Mouse (Mus musculus) naive thymus-derived CD4-positive, alpha-beta T cell, adult 2 months (primary cell): Measurements from ENCODE around the gene Jazf1.

ENCODE experiments used
- DNase-seq: peaks from one replicate; pipeline ENCODE4 v3.0.0-alpha.2; 2011; ENCODE audit warnings: low read depth

Jazf1 gene

DNA sequence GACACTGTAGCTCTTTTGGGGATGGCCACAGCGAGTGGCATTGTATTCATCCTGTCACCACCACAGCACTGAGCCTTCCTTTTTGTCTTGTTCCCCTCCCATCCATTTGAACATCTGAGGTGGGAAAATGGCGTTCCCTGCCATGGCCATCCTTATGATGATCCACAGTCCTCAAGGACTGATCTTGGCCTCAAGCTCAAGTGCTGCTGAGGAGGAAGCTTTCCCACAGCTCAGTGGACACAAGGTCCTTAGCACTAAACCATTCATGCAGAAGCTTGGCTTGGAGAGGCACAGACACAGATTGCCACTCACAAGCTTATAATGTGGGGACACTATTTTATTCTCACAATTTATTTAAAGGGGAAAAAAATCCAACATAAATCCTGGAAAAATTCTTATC lies 58.1 kb downstream of the Jazf1 start:
- no peak for DNase-seq

DNA sequence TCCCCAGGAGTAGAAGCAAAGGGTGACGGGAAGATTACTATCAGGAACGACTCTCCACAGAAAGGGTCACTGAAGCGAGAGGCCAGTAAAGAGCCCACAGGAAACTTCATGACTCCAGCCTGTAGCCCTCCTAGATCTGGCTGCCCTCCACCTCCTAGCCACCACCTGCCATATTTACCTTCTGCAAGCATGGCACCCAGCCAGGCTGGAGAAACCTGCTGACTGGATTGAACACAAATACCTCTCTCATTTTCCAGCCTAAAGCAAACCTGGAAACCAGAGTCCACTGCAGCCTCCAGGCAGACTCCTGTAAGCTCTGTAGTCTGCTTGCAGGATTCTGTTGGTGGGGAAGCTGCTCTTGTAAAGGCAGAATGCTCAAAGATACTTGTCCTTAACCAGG lies 62.4 kb downstream of the Jazf1 start:
- DNase-seq: no peak

- no peak for DNase-seq
These were observed 62.9 kb downstream of the Jazf1 start for GRCm38 (mm10) chr6:53005544-53005943.

DNA sequence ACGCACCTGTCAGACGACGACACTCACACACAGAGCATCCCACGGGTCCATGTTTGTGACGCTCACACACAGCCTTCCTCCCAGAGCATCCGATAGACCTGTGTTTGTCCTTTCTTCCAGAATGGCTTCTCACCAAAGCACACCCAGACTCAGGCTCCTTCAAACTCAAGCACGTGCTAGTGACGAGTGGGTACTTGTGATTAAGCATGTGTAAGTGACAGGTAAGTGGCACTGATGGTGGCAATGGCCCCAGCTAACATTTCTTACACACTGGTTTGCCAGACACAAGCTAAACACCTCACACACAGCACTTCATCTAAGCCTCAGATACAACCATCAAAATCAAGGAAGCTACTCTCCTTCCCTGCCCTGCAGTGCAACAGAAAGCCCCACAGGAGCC lies 77.6 kb downstream of the Jazf1 start:
- no peak for DNase-seq

DNA sequence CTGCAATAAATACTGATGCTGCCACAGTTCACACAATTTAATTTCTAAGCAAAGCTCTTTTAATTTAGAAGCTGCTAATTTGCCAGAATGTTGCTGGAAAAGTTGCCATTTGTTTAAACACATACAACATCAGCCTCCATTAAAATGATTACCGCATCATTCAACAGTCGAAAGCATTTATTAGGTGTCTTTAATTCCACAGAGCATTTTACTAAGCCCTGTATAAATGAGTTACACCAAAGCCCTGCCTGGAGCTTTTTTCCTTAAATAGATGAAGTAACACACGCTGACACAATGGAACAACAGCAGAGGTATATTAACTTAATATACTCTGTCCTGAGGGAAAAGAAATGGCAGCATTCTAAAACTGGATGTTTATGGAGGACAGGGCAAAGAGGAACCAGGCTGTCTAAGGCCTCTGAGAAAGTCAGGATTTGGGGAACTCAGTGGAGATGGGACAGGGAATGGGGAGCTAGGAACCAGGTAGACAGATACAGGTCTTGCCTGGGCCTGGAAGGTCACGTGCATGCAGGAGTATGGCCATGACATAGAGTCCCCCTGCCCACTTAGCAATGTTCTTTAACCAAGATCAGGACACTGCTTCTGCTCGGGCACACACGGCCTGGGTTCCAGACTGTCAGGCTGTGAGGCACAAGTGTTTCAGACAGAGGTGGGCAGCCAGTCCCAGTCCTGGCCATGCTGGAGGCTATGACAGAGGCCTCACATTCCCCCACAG lies 80.4 kb downstream of the Jazf1 start:
- no peak for DNase-seq

GRCm38 (mm10) chr6:52987391-52987790 lies 81.0 kb downstream of the Jazf1 start:
- DNase-seq: peak; percentile 55

DNA sequence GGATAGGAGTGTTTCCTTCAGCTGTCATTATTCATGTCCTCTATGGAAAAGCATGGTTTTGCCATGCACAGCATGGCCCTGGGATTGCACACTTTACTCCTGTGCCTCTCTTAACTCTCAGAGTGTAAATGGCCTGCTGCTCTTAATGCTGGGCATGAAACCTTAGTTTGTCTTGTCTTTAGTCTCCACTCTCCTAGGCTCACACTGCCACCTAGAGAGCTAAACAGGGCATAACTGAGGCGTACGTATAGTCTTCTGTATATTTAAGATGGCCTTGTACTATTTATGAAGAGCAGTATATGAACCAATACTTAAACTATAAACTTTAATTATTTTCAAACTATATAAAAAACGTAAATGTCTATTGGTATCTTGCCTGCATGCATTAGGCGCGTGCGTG lies 86.3 kb downstream of the Jazf1 start:
- DNase-seq: no peak

- DNase-seq: no peak
These were observed 88.9 kb downstream of the Jazf1 start for GRCm38 (mm10) chr6:52979503-52979902.

GRCm38 (mm10) chr6:52973351-52973750 lies 95.1 kb downstream of the Jazf1 start:
- no peak for DNase-seq

- no peak for DNase-seq
These were observed 96.3 kb downstream of the Jazf1 start for GRCm38 (mm10) chr6:52972138-52972537.

- peak; percentile 71 for DNase-seq
These were observed 98.6 kb downstream of the Jazf1 start for GRCm38 (mm10) chr6:52969717-52970261.

DNA sequence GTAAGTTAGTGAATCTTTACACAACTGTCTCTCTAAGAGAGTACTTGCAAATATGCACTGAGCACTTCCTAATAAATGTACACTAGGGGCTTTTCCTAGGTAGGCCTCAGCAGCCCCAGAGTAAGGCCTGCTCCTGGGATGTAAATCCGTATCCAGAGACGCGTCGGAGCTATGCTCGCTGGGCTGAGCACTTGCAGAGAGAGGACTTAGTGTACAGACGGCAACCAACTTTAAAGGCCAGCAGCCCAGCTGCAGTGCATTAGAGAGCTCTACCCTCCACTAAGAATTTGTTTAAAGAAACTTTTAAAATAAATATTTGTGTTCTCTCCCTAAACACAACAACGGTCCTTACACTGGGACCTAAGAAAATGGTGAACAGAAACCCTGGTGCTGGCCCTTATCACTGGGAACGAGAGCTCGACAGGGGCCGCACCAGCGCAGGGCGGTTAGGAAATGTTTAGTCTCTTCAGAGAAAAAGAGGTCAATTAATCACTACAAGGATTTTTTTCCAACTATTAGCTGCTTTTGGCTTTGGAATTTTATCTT lies 100.0 kb downstream of the Jazf1 start:
- no peak for DNase-seq

DNA sequence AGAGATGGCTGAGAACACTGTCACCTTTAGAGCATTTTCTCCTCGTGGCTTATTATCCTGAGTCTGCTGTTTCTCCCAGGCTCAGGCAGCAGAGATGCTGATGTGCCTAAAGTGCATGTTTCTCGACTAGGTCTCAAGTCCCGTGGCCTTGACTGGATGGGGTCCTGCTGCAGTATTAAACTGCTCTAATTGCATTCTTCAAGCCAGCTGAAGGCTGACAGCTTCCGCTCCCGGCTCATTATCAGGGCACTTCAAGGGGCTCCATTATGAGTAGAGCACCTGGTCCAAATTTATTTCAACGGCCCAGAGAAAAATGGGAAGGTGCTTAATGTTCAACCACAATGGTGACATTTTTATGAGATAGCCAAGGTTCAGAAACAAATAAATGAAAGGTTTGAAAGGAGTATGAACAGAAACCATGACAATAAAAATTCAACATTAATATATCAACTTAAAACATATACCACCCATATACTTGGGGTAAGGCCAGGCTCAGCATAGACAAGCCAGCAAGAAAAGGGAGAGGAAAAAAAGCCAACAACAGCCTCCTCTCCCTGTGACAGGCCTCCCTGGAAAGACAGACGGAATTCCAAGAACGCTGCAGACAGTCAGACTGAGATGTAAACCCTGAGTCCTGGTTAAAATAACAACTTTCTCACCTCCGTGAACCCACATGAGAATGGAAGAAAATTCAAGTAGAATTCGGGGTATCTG lies 100.7 kb downstream of the Jazf1 start:
- no peak for DNase-seq

DNA sequence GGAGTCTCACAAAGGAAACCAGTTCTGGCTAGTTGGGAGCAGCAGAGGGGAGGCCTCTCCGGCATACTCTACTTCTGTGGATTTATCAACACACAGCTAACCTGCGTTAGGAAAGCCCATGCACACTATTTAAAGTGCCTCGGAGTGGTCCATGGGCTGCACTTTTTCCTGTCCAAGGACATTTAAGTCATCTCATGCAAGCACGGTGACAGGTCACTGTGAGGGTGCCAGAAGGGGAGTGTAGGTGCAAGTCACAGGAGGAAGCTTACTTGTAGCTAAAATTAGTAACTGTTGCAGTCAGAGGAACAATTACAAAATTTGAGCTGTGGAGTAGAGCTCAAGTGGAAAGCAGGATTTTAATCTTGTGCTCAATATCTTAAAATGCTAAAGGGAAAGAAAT lies 102.4 kb downstream of the Jazf1 start:
- DNase-seq: no peak

- DNase-seq: peak; percentile 40
These were observed 103.1 kb downstream of the Jazf1 start for GRCm38 (mm10) chr6:52965340-52965739.

- no peak for DNase-seq
These were observed 104.4 kb downstream of the Jazf1 start for GRCm38 (mm10) chr6:52963840-52964690.

GRCm38 (mm10) chr6:52963430-52963732 lies 105.0 kb downstream of the Jazf1 start:
- DNase-seq: no peak

- peak; percentile 22 for DNase-seq
These were observed 105.6 kb downstream of the Jazf1 start for GRCm38 (mm10) chr6:52962600-52963429.

DNA sequence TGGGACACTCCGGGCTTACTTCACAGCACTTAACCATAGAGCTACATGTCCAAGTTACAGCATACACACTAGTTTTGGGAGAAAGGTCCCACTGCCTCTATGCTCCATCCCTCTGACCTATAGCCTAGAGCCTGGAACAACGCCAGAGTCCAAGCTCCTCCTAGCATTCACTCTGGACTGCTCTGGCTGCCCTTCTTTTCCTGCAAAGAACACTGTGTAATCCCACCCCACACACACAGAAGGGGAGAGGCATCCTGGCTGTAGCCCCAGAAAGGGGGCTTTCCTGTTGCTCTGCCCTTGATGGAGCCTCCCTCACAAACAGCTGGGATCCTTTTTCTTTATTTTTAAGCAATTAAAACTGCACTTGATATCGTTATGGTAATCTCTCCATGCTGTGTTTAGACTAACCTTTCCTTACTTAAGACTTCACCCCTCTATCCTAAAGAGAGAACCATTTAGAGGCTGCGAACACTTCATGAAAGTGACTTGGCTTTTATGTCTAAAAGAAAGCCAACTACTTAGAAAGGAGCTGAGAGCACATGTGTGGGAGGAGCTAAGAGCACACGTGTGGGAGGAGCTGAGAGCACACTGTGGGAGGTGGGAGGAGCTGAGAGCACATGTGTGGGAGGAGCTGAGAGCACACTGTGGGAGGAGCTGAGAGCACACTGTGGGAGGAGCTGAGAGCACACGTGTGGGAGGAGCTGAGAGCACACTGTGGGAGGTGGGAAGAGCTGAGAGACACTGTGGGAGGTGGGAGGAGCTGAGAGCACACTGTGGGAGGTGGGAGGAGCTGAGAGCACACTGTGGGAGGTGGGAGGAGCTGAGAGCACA lies 106.6 kb downstream of the Jazf1 start:
- DNase-seq: peak; percentile 12

GRCm38 (mm10) chr6:52957730-52958129 lies 110.7 kb downstream of the Jazf1 start:
- peak; percentile 79 for DNase-seq

GRCm38 (mm10) chr6:52956131-52956530 lies 112.3 kb downstream of the Jazf1 start:
- no peak for DNase-seq
